Mouse (Mus musculus): ENCODE data around the gene Atg2b.

The Atg2b gene

GRCm38 (mm10) chr12:105685001-105685691 lies at the start of gene Atg2b:
Atg2b (minus strand) TSS chr12:105685211.
- DNase-seq: peak; percentile 96

- DNase-seq: no peak
These were observed 48.6 kb upstream of the Atg2b start for GRCm38 (mm10) chr12:105733370-105734159.

GRCm38 (mm10) chr12:105730851-105731460 lies 45.9 kb upstream of the Atg2b start:
- no peak for DNase-seq

- DNase-seq: peak; percentile 29
These were observed 43.0 kb upstream of the Atg2b start for GRCm38 (mm10) chr12:105727964-105728363.

GRCm38 (mm10) chr12:105727268-105727667 lies 42.3 kb upstream of the Atg2b start:
- DNase-seq: no peak

GRCm38 (mm10) chr12:105725736-105726135 lies 40.7 kb upstream of the Atg2b start:
- no peak for DNase-seq

GRCm38 (mm10) chr12:105724616-105725015 lies 39.6 kb upstream of the Atg2b start:
- no peak for DNase-seq

- DNase-seq: peak; percentile 62
These were observed 37.6 kb upstream of the Atg2b start for GRCm38 (mm10) chr12:105722657-105723056.

GRCm38 (mm10) chr12:105721452-105722132 lies 36.6 kb upstream of the Atg2b start:
- DNase-seq: no peak

GRCm38 (mm10) chr12:105720196-105720595 lies 35.2 kb upstream of the Atg2b start:
- no peak for DNase-seq

- DNase-seq: peak; percentile 50
These were observed 33.6 kb upstream of the Atg2b start for GRCm38 (mm10) chr12:105718616-105719015.

GRCm38 (mm10) chr12:105705799-105706487 lies 20.9 kb upstream of the Atg2b start, which contains the start of gene Ak7:
Ak7 (plus strand) TSS chr12:105705976.
- DNase-seq: no peak

GRCm38 (mm10) chr12:105700433-105700832 lies 15.4 kb upstream of the Atg2b start:
- DNase-seq: no peak

- peak; percentile 41 for DNase-seq
These were observed 12.2 kb upstream of the Atg2b start for GRCm38 (mm10) chr12:105697104-105697780.

GRCm38 (mm10) chr12:105695848-105696247 lies 10.8 kb upstream of the Atg2b start:
- DNase-seq: no peak

GRCm38 (mm10) chr12:105694021-105694420 lies 9.0 kb upstream of the Atg2b start:
- DNase-seq: no peak

GRCm38 (mm10) chr12:105689435-105689834 lies 4.4 kb upstream of the Atg2b start:
- DNase-seq: no peak

- no peak for DNase-seq
These were observed 3.5 kb upstream of the Atg2b start for GRCm38 (mm10) chr12:105688546-105688945.

GRCm38 (mm10) chr12:105687416-105687815 lies 2.4 kb upstream of the Atg2b start:
- DNase-seq: no peak

GRCm38 (mm10) chr12:105686791-105687190 lies 1.8 kb upstream of the Atg2b start:
- DNase-seq: peak; percentile 15
